Mouse (Mus musculus) testis, adult 2 months (tissue): ENCODE results near the gene Grin2c. TPM values are rescaled to one million over a fixed set of nuclear protein-coding genes. Genes with fewer than 3 reads are reported as not detected.

ENCODE experiments used
- H3K27ac ChIP-seq: fragments of 200-500 bp; 2 replicates; pipeline ENCODE4 v1.5.1; 2012; ENCODE audit warnings: low read depth, low read length; ENCODE audit not compliant: control insufficient read depth, insufficient read depth
- H3K27me3 ChIP-seq: fragments of 200-500 bp; 2 replicates; pipeline ENCODE4 v1.6.1; 2012; ENCODE audit warnings: mild to moderate bottlenecking, low read length, moderate library complexity; ENCODE audit not compliant: control insufficient read depth, insufficient read depth
- H3K36me3 ChIP-seq: fragments of 200-500 bp; 2 replicates; pipeline ENCODE4 v1.6.1; 2012; ENCODE audit warnings: mild to moderate bottlenecking, low read length; ENCODE audit not compliant: control insufficient read depth, insufficient read depth
- H3K4me1 ChIP-seq: fragments of 200-500 bp; 2 replicates; pipeline ENCODE4 v1.6.1; 2012; ENCODE audit warnings: low read length; ENCODE audit not compliant: control insufficient read depth, insufficient read depth
- H3K4me3 ChIP-seq: fragments of 200-500 bp; 2 replicates; pipeline ENCODE4 v1.5.1; 2012; ENCODE audit warnings: low read depth, mild to moderate bottlenecking, low read length, moderate library complexity, mixed read lengths; ENCODE audit not compliant: control insufficient read depth
- CTCF ChIP-seq: fragments of 200-500 bp; IDR thresholded peaks from 2 replicates; pipeline ENCODE4 v1.5.1; 2012; ENCODE audit warnings: low read depth, mild to moderate bottlenecking, inconsistent platforms, low read length, moderate library complexity; ENCODE audit not compliant: control insufficient read depth, insufficient read depth, insufficient replicate concordance
- POLR2A ChIP-seq: fragments of 200-500 bp; IDR thresholded peaks from 2 replicates; pipeline ENCODE4 v1.6.1; 2012; ENCODE audit warnings: low read depth, mild to moderate bottlenecking, inconsistent platforms, low read length, moderate library complexity; ENCODE audit not compliant: control insufficient read depth
- polyA plus RNA-seq: library from polyadenylated mRNA; depleted of rRNA; stranded (reverse); fragments of >200 nt; gene quantifications from 2 replicates; pipeline ENCODE4 v1.2.3, GENCODE M21; 2012; rRNA removed

The Grin2c gene
- polyA plus RNA-seq, 1 experiment, result 1.5 TPM

- Histone ChIP-seq H3K27ac (no peak overlapping the region), H3K4me1 (no peaks in the 10 kb centered on the region), H3K36me3 (no peaks in the 10 kb centered on the region), H3K4me3 (no peak overlapping the region), H3K27me3 (no peaks in the 10 kb centered on the region)
- TF ChIP-seq CTCF, result no peak
- no peak for TF ChIP-seq POLR2A
Observed at GRCm38 (mm10) chr11:115208776-115209732, 58.0 kb downstream of the Grin2c start.

- Histone ChIP-seq H3K4me3 (no peak overlapping the region), H3K27ac (no peak overlapping the region), H3K36me3 (no peaks in the 10 kb centered on the region), H3K27me3 (no peaks in the 10 kb centered on the region), H3K4me1 (no peaks in the 10 kb centered on the region)
- TF ChIP-seq POLR2A (no peak), CTCF (no peak)
Observed at GRCm38 (mm10) chr11:115208126-115208525, 58.9 kb downstream of the Grin2c start.

DNA sequence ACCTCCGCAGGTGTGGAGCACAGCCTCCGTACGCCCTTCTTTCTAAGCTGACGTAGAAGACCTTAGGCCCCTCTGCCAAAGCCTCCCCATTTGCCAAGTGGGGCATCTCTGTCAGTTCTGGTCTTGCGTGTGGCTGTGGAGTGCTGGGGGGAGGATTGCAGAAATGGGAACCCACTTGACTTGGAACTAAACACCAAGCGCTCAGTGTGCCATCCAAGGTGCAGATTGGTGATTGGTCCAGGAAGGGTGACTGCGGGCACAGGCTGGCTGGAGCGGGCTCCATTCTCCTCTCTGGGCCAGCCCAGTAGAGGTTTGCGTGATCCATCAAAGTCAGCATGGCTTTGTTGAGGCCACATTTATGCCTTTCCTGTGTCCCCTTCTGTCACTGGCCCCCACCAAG, 64.3 kb downstream of the Grin2c start:
- Histone ChIP-seq H3K36me3 (no peaks in the 10 kb centered on the region), H3K4me1 (no peaks in the 10 kb centered on the region), H3K27me3 (no peaks in the 10 kb centered on the region), H3K27ac (no peak overlapping the region), H3K4me3 (no peak overlapping the region)
- TF ChIP-seq CTCF (no peak), POLR2A (no peak)

DNA sequence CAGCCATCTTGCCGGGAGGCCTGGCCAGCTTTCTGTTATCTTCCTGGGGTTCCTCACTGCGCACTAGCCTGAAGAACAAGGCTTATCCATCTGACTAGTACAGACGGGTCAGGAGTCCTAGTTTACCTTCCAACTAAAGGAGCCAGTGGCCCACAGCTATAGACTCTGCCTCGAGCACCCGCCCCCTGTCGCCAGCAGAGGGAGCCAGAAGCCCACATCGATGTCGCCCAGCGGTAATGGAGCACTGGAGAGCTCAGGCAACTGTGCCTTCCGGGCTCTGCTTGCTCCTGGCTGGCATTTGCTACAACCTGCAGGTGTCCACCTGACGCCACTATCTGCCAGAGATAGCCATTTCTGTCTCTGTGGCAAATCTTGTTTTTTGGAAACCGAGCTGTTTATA, 64.7 kb downstream of the Grin2c start:
- Histone ChIP-seq H3K36me3 (no peaks in the 10 kb centered on the region), H3K4me3 (no peak overlapping the region), H3K27me3 (no peaks in the 10 kb centered on the region), H3K4me1 (no peaks in the 10 kb centered on the region), H3K27ac (no peak overlapping the region)
- TF ChIP-seq CTCF (peak; percentile 79; the same call in 1 of the 2 replicates), POLR2A (no peak)

- no peaks in the 10 kb centered on the region for H3K36me3 ChIP-seq
- no peaks in the 10 kb centered on the region for H3K27me3 ChIP-seq
- no peak overlapping the region for H3K27ac ChIP-seq
- H3K4me3 ChIP-seq, result no peak overlapping the region
- no peaks in the 10 kb centered on the region for H3K4me1 ChIP-seq
- TF ChIP-seq POLR2A (no peak), CTCF (no peak)
Observed at GRCm38 (mm10) chr11:115200520-115200919, 66.5 kb downstream of the Grin2c start.

Other genes starting within 250 kb of the Grin2c start
- 0.32 TPM in 1 of 2 replicates, not detected in the other for gene Cd300ld4, start 240.2 kb downstream of the Grin2c start, polyA plus RNA-seq
- 0.60 and 0.93 TPM in 2 replicates for gene Cd300ld5, start 229.5 kb downstream of the Grin2c start, polyA plus RNA-seq
- 1.5 and 3.6 TPM in 2 replicates for gene Cd300ld3, start 218.8 kb downstream of the Grin2c start, polyA plus RNA-seq
- not detected in 2 replicates for gene Cd300e, start 205.1 kb downstream of the Grin2c start, polyA plus RNA-seq
- gene Rab37, start 175.8 kb downstream of the Grin2c start, polyA plus RNA-seq, result not detected in 2 replicates
- 0.09 and 0.14 TPM in 2 replicates for gene Cd300lf, start 133.3 kb downstream of the Grin2c start, polyA plus RNA-seq
- gene Slc9a3r1, start 103.9 kb downstream of the Grin2c start, polyA plus RNA-seq, result 21.2 and 29.7 TPM in 2 replicates
- 7.5 and 9.0 TPM in 2 replicates for gene Tmem104, start 79.8 kb downstream of the Grin2c start, polyA plus RNA-seq
- 106 and 118 TPM in 2 replicates for gene Nat9, start 79.4 kb downstream of the Grin2c start, polyA plus RNA-seq
- 28.0 and 30.7 TPM in 2 replicates for gene Fdxr, start 9.8 kb upstream of the Grin2c start, polyA plus RNA-seq
- 6.4 and 7.0 TPM in 2 replicates for gene Fads6, start 30.4 kb upstream of the Grin2c start, polyA plus RNA-seq
- 8.5 and 8.9 TPM in 2 replicates for gene Otop2, start 39.9 kb upstream of the Grin2c start, polyA plus RNA-seq
- 3.7 and 4.1 TPM in 2 replicates for gene Ush1g, start 54.8 kb upstream of the Grin2c start, polyA plus RNA-seq
- gene Otop3, start 67.5 kb upstream of the Grin2c start, polyA plus RNA-seq, result 0.17 and 0.40 TPM in 2 replicates
- gene Hid1, start 100.5 kb upstream of the Grin2c start, polyA plus RNA-seq, result 1.2 and 1.7 TPM in 2 replicates
- gene Cdr2l, start 114.7 kb upstream of the Grin2c start, polyA plus RNA-seq, result 5.2 TPM in 2 replicates
- 13.9 and 18.0 TPM in 2 replicates for gene Mrpl58, start 136.5 kb upstream of the Grin2c start, polyA plus RNA-seq
- 145 and 166 TPM in 2 replicates for gene Atp5h, start 152.7 kb upstream of the Grin2c start, polyA plus RNA-seq
- gene Kctd2, start 152.9 kb upstream of the Grin2c start, polyA plus RNA-seq, result 11.8 and 13.6 TPM in 2 replicates
- gene Trim80, start 173.3 kb upstream of the Grin2c start, polyA plus RNA-seq, result 307 and 344 TPM in 2 replicates
- gene Slc16a5, start 195.2 kb upstream of the Grin2c start, polyA plus RNA-seq, result 0.72 and 0.78 TPM in 2 replicates
- gene Armc7, start 208.4 kb upstream of the Grin2c start, polyA plus RNA-seq, result 3.3 and 3.8 TPM in 2 replicates
- 32.4 and 34.0 TPM in 2 replicates for gene Nt5c, start 224.6 kb upstream of the Grin2c start, polyA plus RNA-seq
- 548 and 576 TPM in 2 replicates for gene Jpt1, start 247.1 kb upstream of the Grin2c start, polyA plus RNA-seq